Mouse (Mus musculus) lung, embryonic 16.5 days (tissue): ENCODE measurements around the gene Neurl4. TPM values are rescaled to one million over a fixed set of nuclear protein-coding genes. Genes with fewer than 3 reads are reported as not detected.

Experiments used
- ATAC-seq: fragments of 200-750 bp; cut with Nextera tagmentation; 2 replicates; pipeline ENCODE4 v1.8.0; 2017; ENCODE audit warnings: low read depth, mild to moderate bottlenecking, moderate library complexity
- H3K27ac ChIP-seq: fragments of 300-500 bp; sonication (generic); 2 replicates; pipeline ENCODE4 v1.5.1; 2014; ENCODE audit warnings: mild to moderate bottlenecking, control low read depth, low read length
- H3K27me3 ChIP-seq: fragments of 300-500 bp; sonication (generic); 2 replicates; pipeline ENCODE4 v1.6.1; 2014; ENCODE audit warnings: low read depth, low read length, mixed read lengths; ENCODE audit not compliant: control insufficient read depth, insufficient read depth
- H3K36me3 ChIP-seq: fragments of 300-500 bp; sonication (generic); 2 replicates; pipeline ENCODE4 v1.6.1; 2014; ENCODE audit warnings: low read length; ENCODE audit not compliant: control insufficient read depth, insufficient read depth
- H3K4me1 ChIP-seq: fragments of 300-500 bp; sonication (generic); replicated peaks from 2 replicates; pipeline ENCODE4 v1.6.1; 2014; ENCODE audit warnings: low read length, mixed read lengths; ENCODE audit not compliant: control insufficient read depth, insufficient read depth
- H3K4me2 ChIP-seq: fragments of 300-500 bp; sonication (generic); 2 replicates; pipeline ENCODE4 v1.6.1; 2014; ENCODE audit warnings: low read depth, low read length, control low read depth
- H3K4me3 ChIP-seq: fragments of 300-500 bp; sonication (generic); 2 replicates; pipeline ENCODE4 v1.5.1; 2014; ENCODE audit warnings: mild to moderate bottlenecking, low read length, control low read depth
- H3K9ac ChIP-seq: fragments of 300-500 bp; sonication (generic); 2 replicates; pipeline ENCODE4 v1.6.1; 2014; ENCODE audit warnings: low read length, control low read depth
- H3K9me3 ChIP-seq: fragments of 300-500 bp; sonication (generic); 2 replicates; pipeline ENCODE4 v1.6.1; 2016; ENCODE audit warnings: low read length; ENCODE audit not compliant: control insufficient read depth
- WGBS: fragments of 180-500 bp; shearing (Covaris S2); extraction: QIAGEN DNeasy Blood & Tissue Kit; methylation state at CpG from one replicate; pipeline ENCODE4 v1.1.7; 2014; 5-methylcytosine and 5-hydroxymethylcytosine counted together
- polyA plus RNA-seq: library from polyadenylated mRNA; unstranded; fragments of >200 nt; fragmentation: Nextera tagmentation; extraction: Ambion mirVana; gene quantifications from 2 replicates; pipeline ENCODE4 v1.2.1, GENCODE M21; 2015

The Neurl4 gene
- polyA plus RNA-seq, 1 experiment from 2014 or later, result 5.7 TPM

GRCm38 (mm10) chr11:69908645-69909044 is 7.8 kb downstream of the Neurl4 start:
- Histone ChIP-seq H3K27me3 (no peaks in the 10 kb centered on the region), H3K4me1 (peaks cover 7% of the 10 kb centered on the region), H3K27ac (no peak overlapping the region), H3K4me3 (no peak overlapping the region), H3K9ac (no peak overlapping the region), H3K36me3 (peaks cover 78% of the 10 kb centered on the region), H3K4me2 (no peak overlapping the region), H3K9me3 (no peaks in the 10 kb centered on the region)
- no peak for ATAC-seq
- WGBS, result 88% methylated on average over 11 of the region's 11 CpGs

GRCm38 (mm10) chr11:69909174-69909573 is 8.3 kb downstream of the Neurl4 start:
- H3K9me3 ChIP-seq, result no peaks in the 10 kb centered on the region
- H3K4me2 ChIP-seq, result no peak overlapping the region
- H3K27me3 ChIP-seq, result no peaks in the 10 kb centered on the region
- H3K4me3 ChIP-seq, result no peak overlapping the region
- 93% methylated on average over 5 of the region's 5 CpGs for WGBS
- H3K27ac ChIP-seq, result no peak overlapping the region
- peaks cover 74% of the 10 kb centered on the region for H3K36me3 ChIP-seq
- no peak overlapping the region for H3K9ac ChIP-seq
- peaks cover 7% of the 10 kb centered on the region for H3K4me1 ChIP-seq
- ATAC-seq, result no peak

GRCm38 (mm10) chr11:69910177-69910576 is 9.3 kb downstream of the Neurl4 start:
- 88% methylated on average over 8 of the region's 8 CpGs for WGBS
- peaks cover 74% of the 10 kb centered on the region for H3K36me3 ChIP-seq
- no peaks in the 10 kb centered on the region for H3K9me3 ChIP-seq
- no peak overlapping the region for H3K4me3 ChIP-seq
- no peak overlapping the region for H3K27ac ChIP-seq
- peaks cover 15% of the 10 kb centered on the region for H3K4me1 ChIP-seq
- H3K9ac ChIP-seq, result no peak overlapping the region
- no peak overlapping the region for H3K4me2 ChIP-seq
- ATAC-seq, result no peak
- no peaks in the 10 kb centered on the region for H3K27me3 ChIP-seq

GRCm38 (mm10) chr11:69910781-69911560 is 10.1 kb downstream of the Neurl4 start:
- no peak overlapping the region for H3K27ac ChIP-seq
- H3K36me3 ChIP-seq, result peaks cover 75% of the 10 kb centered on the region
- H3K4me1 ChIP-seq, result peaks cover 21% of the 10 kb centered on the region
- H3K4me3 ChIP-seq, result no peak overlapping the region
- H3K4me2 ChIP-seq, result no peak overlapping the region
- H3K9ac ChIP-seq, result no peak overlapping the region
- ATAC-seq, result no peak
- H3K9me3 ChIP-seq, result no peaks in the 10 kb centered on the region
- 91% methylated on average over 17 of the region's 17 CpGs for WGBS
- H3K27me3 ChIP-seq, result no peaks in the 10 kb centered on the region

GRCm38 (mm10) chr11:69911701-69912100 is 10.8 kb downstream of the Neurl4 start:
- peaks cover 74% of the 10 kb centered on the region for H3K36me3 ChIP-seq
- no peaks in the 10 kb centered on the region for H3K9me3 ChIP-seq
- H3K27me3 ChIP-seq, result no peaks in the 10 kb centered on the region
- 88% methylated on average over 6 of the region's 6 CpGs for WGBS
- no peak overlapping the region for H3K4me3 ChIP-seq
- no peak overlapping the region for H3K27ac ChIP-seq
- H3K4me1 ChIP-seq, result peaks cover 21% of the 10 kb centered on the region
- no peak overlapping the region for H3K9ac ChIP-seq
- H3K4me2 ChIP-seq, result no peak overlapping the region
- no peak for ATAC-seq

GRCm38 (mm10) chr11:69912716-69913530 is 12.1 kb downstream of the Neurl4 start:
- no peaks in the 10 kb centered on the region for H3K9me3 ChIP-seq
- H3K4me1 ChIP-seq, result peaks cover 21% of the 10 kb centered on the region
- WGBS, result 65% methylated on average over 15 of the region's 15 CpGs
- H3K27me3 ChIP-seq, result no peaks in the 10 kb centered on the region
- peak overlapping the region; percentile 93 for H3K4me2 ChIP-seq
- H3K36me3 ChIP-seq, result peaks cover 70% of the 10 kb centered on the region
- H3K27ac ChIP-seq, result peak overlapping the region; percentile 82
- H3K4me3 ChIP-seq, result peak overlapping the region; percentile 98
- peak overlapping the region; percentile 85 for H3K9ac ChIP-seq
- peak; percentile 5; the same call in 1 of the 2 replicates for ATAC-seq

GRCm38 (mm10) chr11:69913554-69914371 is 12.9 kb downstream of the Neurl4 start, which contains the start of gene Gps2:
Gene Gps2 (plus strand): TSS chr11:69913888.
- peak within 1 kb of the TSS; percentile 82 for H3K27ac ChIP-seq
- H3K36me3 ChIP-seq, result peaks cover 68% of the 10 kb centered on the region
- peak within 1 kb of the TSS; percentile 98 for H3K4me3 ChIP-seq
- 2% methylated on average over 57 of the region's 61 CpGs for WGBS
- peak within 1 kb of the TSS; percentile 85 for H3K9ac ChIP-seq
- no peaks in the 10 kb centered on the region for H3K9me3 ChIP-seq
- no peaks in the 10 kb centered on the region for H3K27me3 ChIP-seq
- peak within 1 kb of the TSS; percentile 93 for H3K4me2 ChIP-seq
- peaks cover 23% of the 10 kb centered on the region for H3K4me1 ChIP-seq
- peak; percentile 90 for ATAC-seq

GRCm38 (mm10) chr11:69914372-69914764 is 13.5 kb downstream of the Neurl4 start:
- H3K36me3 ChIP-seq, result peaks cover 67% of the 10 kb centered on the region
- no peaks in the 10 kb centered on the region for H3K9me3 ChIP-seq
- H3K4me3 ChIP-seq, result peak overlapping the region; percentile 98
- ATAC-seq, result no peak; the same call in 1 of the 2 replicates
- H3K9ac ChIP-seq, result peak overlapping the region; percentile 85
- no peaks in the 10 kb centered on the region for H3K27me3 ChIP-seq
- peak overlapping the region; percentile 82 for H3K27ac ChIP-seq
- H3K4me1 ChIP-seq, result peaks cover 29% of the 10 kb centered on the region
- peak overlapping the region; percentile 93 for H3K4me2 ChIP-seq
- under 1% methylated on average over 17 of the region's 17 CpGs for WGBS
